Mouse (Mus musculus) heart, embryonic 11.5 days (tissue): ENCODE results near the gene Slc12a8. TPM values are rescaled to one million over a fixed set of nuclear protein-coding genes. Genes with fewer than 3 reads are reported as not detected.
A peak's percentile ranks its signal among the peaks of the same experiment; 100 is the strongest.

Experiments
- ATAC-seq: fragments of 200-750 bp; cut with Nextera tagmentation; replicated peaks from 2 replicates; pipeline ENCODE4 v1.8.0; 2017; ENCODE audit warnings: moderate library complexity; ENCODE audit not compliant: insufficient number of reproducible peaks, low FRiP score, low TSS enrichment
- H3K27ac ChIP-seq: fragments of 300-500 bp; sonication (generic); 2 replicates; pipeline ENCODE4 v1.5.1; 2014; ENCODE audit warnings: mild to moderate bottlenecking, low read depth, low read length
- H3K27me3 ChIP-seq: fragments of 300-500 bp; sonication (generic); 2 replicates; pipeline ENCODE4 v1.6.1; 2014; ENCODE audit warnings: mild to moderate bottlenecking, low read length, mixed read lengths; ENCODE audit not compliant: control insufficient read depth, insufficient read depth
- H3K36me3 ChIP-seq: fragments of 300-500 bp; sonication (generic); 2 replicates; pipeline ENCODE4 v1.6.1; 2014; ENCODE audit warnings: mild to moderate bottlenecking, low read length, moderate library complexity, mixed read lengths; ENCODE audit not compliant: control insufficient read depth, insufficient read depth
- H3K4me1 ChIP-seq: fragments of 300-500 bp; sonication (generic); 2 replicates; pipeline ENCODE4 v1.6.1; 2014; ENCODE audit warnings: low read length; ENCODE audit not compliant: control insufficient read depth, insufficient read depth
- H3K4me2 ChIP-seq: fragments of 300-500 bp; sonication (generic); 2 replicates; pipeline ENCODE4 v1.6.1; 2014; ENCODE audit warnings: mild to moderate bottlenecking, moderate library complexity
- H3K4me3 ChIP-seq: fragments of 300-500 bp; sonication (generic); 2 replicates; pipeline ENCODE4 v1.5.1; 2014; ENCODE audit warnings: low read depth, low read length
- H3K9ac ChIP-seq: fragments of 300-500 bp; sonication (generic); 2 replicates; pipeline ENCODE4 v1.6.1; 2014; ENCODE audit warnings: mild to moderate bottlenecking, low read depth, low read length, moderate library complexity
- H3K9me3 ChIP-seq: fragments of 300-500 bp; sonication (generic); replicated peaks from 2 replicates; pipeline ENCODE4 v1.6.1; 2016; ENCODE audit warnings: low read length; ENCODE audit not compliant: control insufficient read depth
- WGBS: fragments of 180-500 bp; shearing (Covaris S2); extraction: QIAGEN DNeasy Blood & Tissue Kit; methylation state at CpG from one replicate; pipeline ENCODE4 v1.1.7; 2014; ENCODE audit not compliant: insufficient replicate concordance; 5-methylcytosine and 5-hydroxymethylcytosine counted together
- polyA plus RNA-seq: library from polyadenylated mRNA; unstranded; fragments of >200 nt; fragmentation: Nextera tagmentation; extraction: Ambion mirVana; gene quantifications from 2 replicates; pipeline ENCODE4 v1.2.1, GENCODE M21; 2014

The Slc12a8 gene
- polyA plus RNA-seq = 1.6 and 2.0 TPM in 2 replicates

GRCm38 (mm10) chr16:33516807-33517565 is at the start of gene Slc12a8:
Gene Slc12a8, plus strand, starts transcription at chr16:33517328.
- no peaks in the 10 kb centered on the region for H3K27me3 ChIP-seq
- H3K9ac ChIP-seq = peak within 1 kb of the TSS; percentile 56
- H3K36me3 ChIP-seq = no peaks in the 10 kb centered on the region
- no peak for ATAC-seq
- no peak within 1 kb of the TSS for H3K27ac ChIP-seq
- H3K4me2 ChIP-seq = peak within 1 kb of the TSS; percentile 84
- 4% methylated on average over 27 of the region's 27 CpGs for WGBS
- peak within 1 kb of the TSS; percentile 43 for H3K4me3 ChIP-seq
- no peaks in the 10 kb centered on the region for H3K9me3 ChIP-seq
- peaks cover 12% of the 10 kb centered on the region for H3K4me1 ChIP-seq

DNA sequence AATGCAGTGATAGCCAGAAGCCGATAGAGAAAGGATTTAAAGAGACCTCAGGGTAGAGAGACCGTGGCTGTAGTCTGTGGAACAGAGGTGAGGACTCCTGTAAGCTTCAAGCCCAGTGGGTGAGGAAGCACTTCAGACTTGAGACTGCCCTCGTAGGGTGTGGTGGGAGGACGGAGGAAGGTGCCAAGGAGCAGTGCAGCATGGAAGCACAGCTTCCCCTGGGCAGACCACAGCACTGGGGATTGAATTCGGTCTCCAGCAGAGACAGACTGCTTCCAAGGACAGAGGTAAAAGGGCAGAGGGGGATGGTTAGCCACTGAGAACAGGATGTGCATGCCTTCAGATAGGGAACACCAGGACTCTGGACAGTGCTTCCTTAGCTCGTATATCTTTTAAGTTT is 49.7 kb upstream of the Slc12a8 start:
- H3K4me2 ChIP-seq = no peak overlapping the region
- no peak for ATAC-seq
- H3K9me3 ChIP-seq = no peaks in the 10 kb centered on the region
- 55% methylated on average over 6 of the region's 6 CpGs for WGBS
- peaks cover 8% of the 10 kb centered on the region for H3K36me3 ChIP-seq
- no peaks in the 10 kb centered on the region for H3K27me3 ChIP-seq
- peaks cover 5% of the 10 kb centered on the region; the same call in 1 of the 2 replicates for H3K4me1 ChIP-seq
- H3K9ac ChIP-seq = no peak overlapping the region
- H3K27ac ChIP-seq = no peak overlapping the region
- no peak overlapping the region for H3K4me3 ChIP-seq

DNA sequence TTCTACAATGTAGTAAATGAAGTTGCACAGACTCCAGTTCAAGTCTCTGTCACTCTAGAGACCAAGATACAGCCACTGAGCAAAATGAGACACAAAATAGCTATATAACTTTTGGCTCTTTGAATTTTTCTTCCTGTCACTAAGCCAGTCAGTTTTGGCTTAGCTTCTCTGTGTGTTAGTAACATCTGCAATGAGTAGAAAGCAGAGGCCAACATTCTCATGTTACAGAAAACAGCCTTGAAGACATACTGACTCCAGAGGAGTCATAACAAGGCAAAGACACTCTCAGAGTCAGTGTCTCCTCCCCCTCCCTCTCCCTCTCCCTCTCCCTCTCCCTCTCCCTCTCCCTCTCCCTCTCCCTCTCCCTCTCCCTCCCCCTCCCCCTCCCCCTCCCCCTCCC is 47.2 kb upstream of the Slc12a8 start:
- H3K9me3 ChIP-seq = no peaks in the 10 kb centered on the region
- H3K36me3 ChIP-seq = peaks cover 14% of the 10 kb centered on the region

DNA sequence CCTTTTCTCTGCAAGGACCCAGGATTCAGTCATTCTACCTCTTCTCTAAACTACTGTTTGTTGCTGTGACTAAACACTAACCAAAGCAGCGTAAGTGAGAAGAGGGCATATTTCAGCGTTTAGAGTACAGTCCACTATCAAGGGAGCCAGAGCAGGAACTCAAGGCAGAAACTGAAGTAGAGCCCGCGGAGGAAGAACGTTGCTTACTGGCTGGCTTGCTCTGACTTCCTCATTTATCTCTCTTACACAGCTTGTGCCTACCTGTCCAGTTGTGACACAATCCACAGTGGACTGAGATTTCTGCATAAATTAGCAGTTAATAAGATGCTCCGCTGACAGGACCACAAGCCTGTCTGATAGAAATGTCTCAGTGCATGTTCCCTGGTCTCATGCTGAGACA is 42.7 kb upstream of the Slc12a8 start:
- no peak for ATAC-seq
- H3K9ac ChIP-seq = no peak overlapping the region
- H3K27me3 ChIP-seq = no peaks in the 10 kb centered on the region
- H3K27ac ChIP-seq = no peak overlapping the region
- H3K4me3 ChIP-seq = no peak overlapping the region
- no peaks in the 10 kb centered on the region for H3K9me3 ChIP-seq
- H3K4me2 ChIP-seq = no peak overlapping the region
- WGBS = 93% methylated on average over 6 of the region's 6 CpGs
- peaks cover 21% of the 10 kb centered on the region for H3K36me3 ChIP-seq
- no peaks in the 10 kb centered on the region for H3K4me1 ChIP-seq

More for the DNA sequence above, 47.2 kb upstream of the Slc12a8 start:
- H3K4me1 ChIP-seq = peaks cover 5% of the 10 kb centered on the region; the same call in 1 of the 2 replicates
- H3K27me3 ChIP-seq = no peaks in the 10 kb centered on the region
- H3K4me3 ChIP-seq = no peak overlapping the region
- no peak overlapping the region for H3K4me2 ChIP-seq
- ATAC-seq = no peak
- no peak overlapping the region for H3K9ac ChIP-seq
- H3K27ac ChIP-seq = no peak overlapping the region

GRCm38 (mm10) chr16:33479926-33480325 is 37.2 kb upstream of the Slc12a8 start:
- H3K4me3 ChIP-seq = no peak overlapping the region
- no peak overlapping the region for H3K9ac ChIP-seq
- no peak overlapping the region for H3K27ac ChIP-seq
- no peak for ATAC-seq
- H3K9me3 ChIP-seq = no peaks in the 10 kb centered on the region
- H3K36me3 ChIP-seq = peaks cover 14% of the 10 kb centered on the region
- H3K4me2 ChIP-seq = no peak overlapping the region
- H3K27me3 ChIP-seq = no peaks in the 10 kb centered on the region
- H3K4me1 ChIP-seq = no peaks in the 10 kb centered on the region; the same call in 1 of the 2 replicates

DNA sequence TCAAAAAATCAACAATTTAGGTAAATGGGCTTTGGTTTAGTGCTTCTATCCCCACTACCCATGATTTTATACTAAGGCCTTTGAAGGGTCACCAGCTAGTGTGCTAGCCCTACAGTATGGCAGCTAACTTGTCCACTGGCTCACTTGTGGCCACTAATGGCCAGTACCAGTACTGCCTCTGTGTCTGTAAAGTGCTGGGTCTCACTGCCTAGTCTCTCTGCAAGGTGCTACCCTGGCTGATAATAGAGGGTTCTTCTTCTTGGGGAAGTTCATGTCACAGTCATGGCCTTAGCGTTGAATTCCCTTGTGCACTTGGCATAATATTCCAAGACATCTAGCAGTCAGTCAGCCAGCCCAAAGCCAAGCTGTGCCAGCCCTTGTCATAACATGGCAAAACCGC is 36.0 kb upstream of the Slc12a8 start:
- peaks cover 8% of the 10 kb centered on the region; the same call in 1 of the 2 replicates for H3K36me3 ChIP-seq
- 94% methylated on average over 2 of the region's 2 CpGs for WGBS

GRCm38 (mm10) chr16:33482309-33482708 is 34.8 kb upstream of the Slc12a8 start:
- 68% methylated on average over 3 of the region's 3 CpGs for WGBS
- 0 out of 2 replicates have a peak, but pooled peaks cover 5% of the 10 kb centered on the region for H3K36me3 ChIP-seq
- no peaks in the 10 kb centered on the region for H3K27me3 ChIP-seq
- no peaks in the 10 kb centered on the region; the same call in 1 of the 2 replicates for H3K4me1 ChIP-seq
- no peak overlapping the region for H3K4me3 ChIP-seq
- no peak overlapping the region for H3K27ac ChIP-seq
- no peak overlapping the region for H3K9ac ChIP-seq
- ATAC-seq = no peak
- H3K4me2 ChIP-seq = no peak overlapping the region
- no peaks in the 10 kb centered on the region for H3K9me3 ChIP-seq

More for the DNA sequence above, 36.0 kb upstream of the Slc12a8 start:
- Histone ChIP-seq H3K9ac (no peak overlapping the region), H3K9me3 (no peaks in the 10 kb centered on the region), H3K4me3 (no peak overlapping the region), H3K4me1 (no peaks in the 10 kb centered on the region; the same call in 1 of the 2 replicates), H3K27ac (no peak overlapping the region), H3K27me3 (no peaks in the 10 kb centered on the region), H3K4me2 (no peak overlapping the region)
- ATAC-seq = no peak

GRCm38 (mm10) chr16:33487709-33488108 is 29.4 kb upstream of the Slc12a8 start:
- H3K27me3 ChIP-seq = no peaks in the 10 kb centered on the region
- H3K9me3 ChIP-seq = no peaks in the 10 kb centered on the region
- H3K27ac ChIP-seq = no peak overlapping the region
- peaks cover 6% of the 10 kb centered on the region for H3K36me3 ChIP-seq
- no peak overlapping the region for H3K4me3 ChIP-seq
- no peaks in the 10 kb centered on the region for H3K4me1 ChIP-seq
- ATAC-seq = no peak
- WGBS = 72% methylated on average over 4 of the region's 4 CpGs
- no peak overlapping the region for H3K9ac ChIP-seq
- H3K4me2 ChIP-seq = no peak overlapping the region

DNA sequence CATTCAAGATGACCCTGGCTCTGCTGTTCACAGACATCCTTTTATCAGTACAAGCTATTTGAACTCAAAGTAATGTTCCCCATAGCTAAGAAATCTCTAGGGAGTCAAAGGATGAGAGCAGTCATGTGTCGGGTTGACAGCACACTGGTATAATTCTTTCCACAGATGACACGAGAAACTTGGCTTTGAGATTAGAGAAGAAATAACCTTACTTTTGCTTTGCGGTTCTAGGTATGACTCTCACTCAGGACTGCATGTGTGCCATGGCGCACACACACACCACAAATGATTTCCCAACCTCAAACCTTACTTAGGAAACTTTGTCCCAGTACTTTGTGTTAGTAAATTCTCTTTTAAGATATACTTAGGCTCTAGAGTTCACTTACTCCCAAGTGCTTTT is 22.8 kb upstream of the Slc12a8 start:
- no peak overlapping the region for H3K4me3 ChIP-seq
- ATAC-seq = no peak

More for the DNA sequence above, 22.8 kb upstream of the Slc12a8 start:
- no peaks in the 10 kb centered on the region for H3K9me3 ChIP-seq
- H3K9ac ChIP-seq = no peak overlapping the region
- no peak overlapping the region for H3K4me2 ChIP-seq
- peaks cover 2% of the 10 kb centered on the region for H3K36me3 ChIP-seq
- H3K4me1 ChIP-seq = no peaks in the 10 kb centered on the region
- 89% methylated on average over 4 of the region's 4 CpGs for WGBS
- H3K27me3 ChIP-seq = no peaks in the 10 kb centered on the region
- H3K27ac ChIP-seq = no peak overlapping the region
